Mouse (Mus musculus) urinary bladder, adult 2 months (tissue): Measurements from ENCODE around the gene Alg12. TPM values are rescaled to one million over a fixed set of nuclear protein-coding genes. Genes with fewer than 3 reads are reported as not detected.
"Not testable (repeated sequence)": the region's sequence is repeated elsewhere in the genome, so short reads cannot be mapped to it uniquely, and the experiment has no call there.

Experiments used
- DNase-seq: peaks from one replicate; pipeline ENCODE4 v3.0.0; 2022; ENCODE audit warnings: low spot score
- polyA plus RNA-seq: library from polyadenylated mRNA; depleted of rRNA; stranded (reverse); fragments of >200 nt; gene quantifications from 2 replicates; pipeline ENCODE4 v1.2.3, GENCODE M21; 2012

The Alg12 gene
- polyA plus RNA-seq, 1 experiment, result 16.3 TPM

GRCm38 (mm10) chr15:88831482-88831881 lies 12.4 kb upstream of the Alg12 start:
- no peak for DNase-seq

- no peak for DNase-seq
Measured at GRCm38 (mm10) chr15:88830696-88831095, 11.6 kb upstream of the Alg12 start.

- no peak for DNase-seq
Measured at GRCm38 (mm10) chr15:88829791-88830440, 10.8 kb upstream of the Alg12 start.

GRCm38 (mm10) chr15:88828800-88829705 lies 9.9 kb upstream of the Alg12 start:
- peak; percentile 84 for DNase-seq

- peak; percentile 54 for DNase-seq
Measured at GRCm38 (mm10) chr15:88827991-88828799, 9.1 kb upstream of the Alg12 start.

GRCm38 (mm10) chr15:88827466-88827865 lies 8.3 kb upstream of the Alg12 start:
- DNase-seq, result no peak

- no peak for DNase-seq
Measured at GRCm38 (mm10) chr15:88823376-88823775, 4.3 kb upstream of the Alg12 start.

- DNase-seq, result no peak
Measured at GRCm38 (mm10) chr15:88822513-88822912, 3.4 kb upstream of the Alg12 start.

GRCm38 (mm10) chr15:88821403-88821802 lies 2.3 kb upstream of the Alg12 start:
- no peak for DNase-seq

- no peak for DNase-seq
Measured at GRCm38 (mm10) chr15:88819906-88820303, 787 bp upstream of the Alg12 start.

- no peak for DNase-seq
Measured at GRCm38 (mm10) chr15:88815196-88815700, 3.9 kb downstream of the Alg12 start.

GRCm38 (mm10) chr15:88814411-88815047 lies 4.6 kb downstream of the Alg12 start:
- DNase-seq, result no peak

- not testable (repeated sequence) for DNase-seq
Measured at GRCm38 (mm10) chr15:88813873-88814272, 5.2 kb downstream of the Alg12 start.

GRCm38 (mm10) chr15:88813262-88813661 lies 5.9 kb downstream of the Alg12 start:
- no peak for DNase-seq

GRCm38 (mm10) chr15:88810369-88810768 lies 8.7 kb downstream of the Alg12 start:
- DNase-seq, result no peak

- DNase-seq, result no peak
Measured at GRCm38 (mm10) chr15:88808121-88808520, 11.0 kb downstream of the Alg12 start.

- no peak for DNase-seq
Measured at GRCm38 (mm10) chr15:88802348-88802747, 16.8 kb downstream of the Alg12 start.

- DNase-seq, result no peak
Measured at GRCm38 (mm10) chr15:88801903-88802302, 17.2 kb downstream of the Alg12 start.

GRCm38 (mm10) chr15:88800921-88801354 lies 18.2 kb downstream of the Alg12 start:
- DNase-seq, result no peak

- DNase-seq, result no peak
Measured at GRCm38 (mm10) chr15:88799950-88800371, 19.2 kb downstream of the Alg12 start.

- DNase-seq, result not testable (repeated sequence)
Measured at GRCm38 (mm10) chr15:88794729-88795128, 24.4 kb downstream of the Alg12 start.
